Mouse (Mus musculus) ES-Bruce4 (cell line): ENCODE measurements around the gene Nup98.

Experiments used
- CTCF ChIP-seq: IDR thresholded peaks from one replicate; pipeline ENCODE4 v1.8.1; 2011; ENCODE audit warnings: low read depth, low read length
- EP300 ChIP-seq: IDR thresholded peaks from 2 replicates; pipeline ENCODE4 v1.6.1; 2011; ENCODE audit warnings: low read depth, low read length; ENCODE audit not compliant: insufficient read depth
- POLR2A ChIP-seq: IDR thresholded peaks from one replicate; pipeline ENCODE4 v1.8.1; 2011; ENCODE audit warnings: low read length; ENCODE audit not compliant: insufficient read depth

- TF ChIP-seq CTCF (no peak), EP300 (no peak), POLR2A (no peak)
These were observed 109.1 kb downstream of the Nup98 start for GRCm38 (mm10) chr7:102100868-102101267.
